Mouse (Mus musculus) 3134 (cell line): Measurements from ENCODE around the gene Cep290.
A peak's percentile ranks its signal among the peaks of the same experiment; 100 is the strongest.

Source experiments
- DNase-seq: peaks from one replicate; pipeline ENCODE4 v3.0.0-alpha.2; 2011; ENCODE audit warnings: low spot score; ENCODE audit not compliant: insufficient read length; ENCODE audit errors: extremely low read depth

The Cep290 gene

GRCm38 (mm10) chr10:100588932-100589388, 101.6 kb downstream of the Cep290 start:
- peak; percentile 85 for DNase-seq

GRCm38 (mm10) chr10:100590323-100590722, 103.0 kb downstream of the Cep290 start, which contains the start of the genes 4930430F08Rik and 1700017N19Rik:
TSS of gene 4930430F08Rik (minus strand) at chr10:100590423.
TSS of gene 1700017N19Rik (plus strand) at chr10:100590484.
- no peak for DNase-seq

DNA sequence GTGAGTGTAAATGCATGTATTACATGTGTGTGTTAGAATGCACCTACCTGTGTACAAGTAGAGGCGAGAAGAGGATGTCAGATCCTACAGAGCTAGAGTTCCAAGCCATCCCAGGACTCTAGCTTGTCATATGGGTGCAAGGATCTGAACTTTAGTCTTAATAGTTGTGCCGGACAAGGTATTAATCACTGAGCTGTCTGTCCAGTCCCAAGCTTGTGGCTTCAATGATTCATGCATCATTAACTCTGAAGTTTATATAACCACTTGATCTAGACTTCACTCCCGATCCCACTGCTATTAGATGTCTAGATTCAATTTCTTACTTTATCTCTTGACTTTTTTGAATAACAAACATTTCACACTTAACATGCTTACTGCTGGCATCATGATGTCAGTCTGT, 111.0 kb downstream of the Cep290 start:
- DNase-seq, result no peak

DNA sequence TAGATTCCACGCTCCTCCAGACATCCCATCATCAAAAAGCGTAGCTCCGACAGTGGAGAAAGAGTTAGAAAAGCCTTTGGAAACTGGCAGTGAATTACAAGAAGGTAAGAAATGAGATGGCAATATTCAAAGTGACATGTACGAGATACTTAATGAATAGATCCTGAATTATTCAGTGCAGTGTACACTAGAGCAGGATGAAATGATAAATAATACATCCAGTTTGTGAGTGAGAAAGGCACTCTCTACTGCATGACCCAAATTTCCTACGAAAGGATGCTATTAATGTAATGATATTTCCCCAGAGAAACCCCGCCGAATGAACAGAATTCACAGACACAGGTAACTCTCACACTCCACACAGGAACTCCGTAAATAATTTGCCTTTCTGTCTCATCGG, 116.2 kb downstream of the Cep290 start:
- no peak for DNase-seq

GRCm38 (mm10) chr10:100604254-100604653, 116.9 kb downstream of the Cep290 start:
- no peak for DNase-seq

DNA sequence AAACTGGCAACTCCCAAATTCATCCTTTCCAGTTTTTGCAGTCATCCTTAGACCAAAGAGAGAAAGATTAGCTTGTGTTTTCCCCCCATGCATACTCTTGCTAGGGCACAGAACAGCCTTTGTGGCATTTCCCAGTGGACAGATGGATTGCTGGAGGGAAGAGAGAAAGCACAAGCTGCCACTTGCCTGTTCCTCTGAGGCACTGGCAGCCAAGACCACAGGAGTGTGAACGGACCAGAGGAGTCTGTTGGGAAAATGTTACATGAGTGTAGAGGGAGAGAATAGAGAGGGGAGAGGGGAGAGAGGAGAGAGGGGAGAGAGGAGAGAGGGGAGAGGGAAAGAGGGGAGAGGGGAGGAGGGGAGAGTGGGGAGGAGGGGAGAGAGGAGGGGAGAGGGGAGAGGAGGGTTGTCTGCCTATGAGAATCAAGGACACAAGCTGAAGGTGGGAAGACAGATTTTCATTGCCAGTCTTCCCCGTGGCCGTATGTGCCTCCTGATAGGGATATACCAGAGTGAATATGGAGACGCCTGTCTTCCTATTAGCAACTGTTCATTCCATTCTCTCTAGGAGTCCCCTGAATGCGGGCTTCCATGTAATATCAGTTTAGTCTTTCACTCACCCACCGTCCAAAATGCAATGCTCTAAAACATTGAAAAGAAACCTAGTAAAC, 130.0 kb downstream of the Cep290 start:
- DNase-seq, result no peak

DNA sequence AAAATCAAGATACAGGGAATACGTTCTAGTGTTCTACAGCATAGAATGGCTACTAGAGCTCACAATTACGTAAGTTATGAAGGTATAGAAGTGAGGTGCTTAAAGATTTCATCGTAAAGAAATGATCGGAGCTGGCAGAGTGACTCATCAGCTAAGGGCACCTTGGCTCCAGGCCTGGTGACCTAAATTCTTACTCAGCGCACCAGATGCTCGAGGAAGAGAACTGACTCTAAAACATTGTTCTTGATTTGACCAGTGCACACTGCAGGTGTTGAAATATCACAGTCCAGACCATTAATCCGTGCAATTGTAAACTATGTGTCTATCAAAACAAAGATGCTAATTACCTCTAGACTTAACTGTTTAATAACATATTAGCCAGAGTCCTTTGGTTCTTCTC, 132.1 kb downstream of the Cep290 start:
- no peak for DNase-seq

- no peak for DNase-seq
Measured at GRCm38 (mm10) chr10:100620040-100620439, 132.7 kb downstream of the Cep290 start.

- no peak for DNase-seq
Measured at GRCm38 (mm10) chr10:100622494-100622893, 135.1 kb downstream of the Cep290 start.
